ENCODE assay signal across 8 mouse cellular contexts in genomic region chr5:148552187-148553071, GRCm38 (mm10). TPM values are rescaled to one million over a fixed set of nuclear protein-coding genes. Genes with fewer than 3 reads are reported as not detected.
A peak's percentile ranks its signal among the peaks of the same experiment; 100 is the strongest.
DNase-seq lines count a peak whose midpoint lies in the region; ATAC-seq lines count a peak whose summit lies in the region.

TSS of gene Ubl3 (minus strand) at chr5:148552789.

- peak; percentile 52 for ATAC-seq in activated CD4-positive, CD25-positive, alpha-beta regulatory T cell, adult 4 months
- ATAC-seq in megakaryocyte progenitor cell, adult 5-6 weeks (replicated peaks; ENCODE audit: poor library complexity): peak; percentile 70

- peak; percentile 98 for DNase-seq in embryo, embryonic 10 days (ENCODE audit: low spot score)
- peak; percentile 86 for DNase-seq in gastrocnemius, postnatal 10 days
- DNase-seq in induced T-regulatory cell, adult 2 months (ENCODE audit: low read depth): peak; percentile 95
- DNase-seq in left cerebral cortex, adult 9 months (ENCODE audit: low spot score in 2 of 2): peak; percentile 77 to 91
- DNase-seq in right cerebral cortex, postnatal 14 days: peak; percentile 88
- DNase-seq in urinary bladder, postnatal 36 days (ENCODE audit: low spot score in 2 of 2): peak; percentile 84 to 90

RNA-seq across cellular contexts. Expression of gene Ubl3, which starts in this region (rescaled TPM):
- polyA plus RNA-seq in activated CD4-positive, CD25-positive, alpha-beta regulatory T cell, adult 4 months (2017; shearing (Covaris generic)): 100 to 1,000 TPM in 1 of 2 experiments, 10 to 100 TPM in 1; 86.3 to 124 TPM
- 10 to 100 TPM; 81.3 to 82.0 TPM for total RNA-seq in gastrocnemius, postnatal 10 days (2021)
- 23.5 and 26.2 TPM in 2 replicates for total RNA-seq in megakaryocyte progenitor cell, adult 5-6 weeks (2015)
- total RNA-seq in megakaryocyte progenitor cell, adult 5-6 weeks (2017): 33.2 and 37.4 TPM in 2 replicates

Comparison
In these comparisons a context has a peak if more than half of its experiments do, and no peak if none do; other contexts are left out.
1. Peak in every context shown above with its lines: DNase-seq and ATAC-seq.